Mouse (Mus musculus) left cerebral cortex, adult 11 months (tissue): ENCODE data around the gene Fam129b.

Experiments used
- DNase-seq: peaks from one replicate; pipeline ENCODE4 v3.0.0; 2022; ENCODE audit warnings: low spot score

The Fam129b gene

GRCm38 (mm10) chr2:32891278-32891677 is 15.4 kb downstream of the Fam129b start:
- no peak for DNase-seq

- no peak for DNase-seq
Measured at GRCm38 (mm10) chr2:32892490-32892889, 16.6 kb downstream of the Fam129b start.

GRCm38 (mm10) chr2:32894097-32894496 is 18.2 kb downstream of the Fam129b start:
- DNase-seq: no peak

- no peak for DNase-seq
Measured at GRCm38 (mm10) chr2:32895606-32896106, 19.7 kb downstream of the Fam129b start.

- DNase-seq: no peak
Measured at GRCm38 (mm10) chr2:32896507-32897147, 20.7 kb downstream of the Fam129b start.

- DNase-seq: no peak
Measured at GRCm38 (mm10) chr2:32898983-32899382, 23.1 kb downstream of the Fam129b start.

- no peak for DNase-seq
Measured at GRCm38 (mm10) chr2:32902126-32902525, 26.2 kb downstream of the Fam129b start.

GRCm38 (mm10) chr2:32903470-32903869 is 27.6 kb downstream of the Fam129b start:
- no peak for DNase-seq

- no peak for DNase-seq
Measured at GRCm38 (mm10) chr2:32904637-32905036, 28.7 kb downstream of the Fam129b start.

GRCm38 (mm10) chr2:32905297-32905696 is 29.4 kb downstream of the Fam129b start:
- DNase-seq: no peak

- DNase-seq: no peak
Measured at GRCm38 (mm10) chr2:32907442-32907841, 31.5 kb downstream of the Fam129b start.

GRCm38 (mm10) chr2:32908272-32908671 is 32.4 kb downstream of the Fam129b start:
- no peak for DNase-seq

GRCm38 (mm10) chr2:32908796-32909195 is 32.9 kb downstream of the Fam129b start:
- no peak for DNase-seq

- DNase-seq: no peak
Measured at GRCm38 (mm10) chr2:32911639-32912182, 35.8 kb downstream of the Fam129b start.

GRCm38 (mm10) chr2:32912210-32912804 is 36.4 kb downstream of the Fam129b start:
- peak; percentile 70 for DNase-seq

- no peak for DNase-seq
Measured at GRCm38 (mm10) chr2:32914362-32914761, 38.4 kb downstream of the Fam129b start.

GRCm38 (mm10) chr2:32914896-32915295 is 39.0 kb downstream of the Fam129b start:
- no peak for DNase-seq

GRCm38 (mm10) chr2:32917526-32917925 is 41.6 kb downstream of the Fam129b start:
- DNase-seq: peak; percentile 76

- no peak for DNase-seq
Measured at GRCm38 (mm10) chr2:32918391-32918790, 42.5 kb downstream of the Fam129b start.

GRCm38 (mm10) chr2:32921235-32921634 is 45.3 kb downstream of the Fam129b start:
- no peak for DNase-seq

GRCm38 (mm10) chr2:32921801-32922380 is 46.0 kb downstream of the Fam129b start:
- no peak for DNase-seq

- no peak for DNase-seq
Measured at GRCm38 (mm10) chr2:32922564-32922963, 46.6 kb downstream of the Fam129b start.
